Mouse (Mus musculus) megakaryocyte, embryonic 14.5 days (primary cell): ENCODE data around the gene Wnt7a. TPM values are rescaled to one million over a fixed set of nuclear protein-coding genes. Genes with fewer than 3 reads are reported as not detected.

ENCODE experiments used
- H3K27me3 ChIP-seq: replicated peaks from 2 replicates; pipeline ENCODE3; 2012; ENCODE audit warnings: inconsistent platforms
- H3K36me3 ChIP-seq: replicated peaks from 2 replicates; pipeline ENCODE3; 2012; ENCODE audit warnings: low read length, inconsistent platforms, mixed read lengths
- H3K4me1 ChIP-seq: 2 replicates; pipeline ENCODE4 v1.6.1; 2012; ENCODE audit warnings: inconsistent platforms
- H3K4me3 ChIP-seq: replicated peaks from 2 replicates; pipeline ENCODE3; 2012; ENCODE audit warnings: moderate library complexity, mild to moderate bottlenecking, inconsistent platforms
- H3K9me3 ChIP-seq: 2 replicates; pipeline ENCODE4 v1.6.1; 2012; ENCODE audit warnings: inconsistent platforms
- FLI1 ChIP-seq: IDR thresholded peaks from 2 replicates; pipeline ENCODE4 v1.6.1; 2012; ENCODE audit warnings: low read length, inconsistent platforms, mixed read lengths
- GATA1 ChIP-seq: IDR thresholded peaks from 3 replicates; pipeline ENCODE4 v1.6.1; 2012; ENCODE audit warnings: mixed read lengths, low read length, inconsistent platforms, borderline replicate concordance
- polyA plus RNA-seq: library from polyadenylated mRNA; stranded (reverse); fragments of >175 nt; gene quantifications from 2 replicates; pipeline ENCODE4 v1.2.3, GENCODE M21; 2012; ENCODE audit warnings: low replicate concordance; ENCODE audit not compliant: insufficient read depth

The Wnt7a gene
- polyA plus RNA-seq, 1 experiment = not detected

DNA sequence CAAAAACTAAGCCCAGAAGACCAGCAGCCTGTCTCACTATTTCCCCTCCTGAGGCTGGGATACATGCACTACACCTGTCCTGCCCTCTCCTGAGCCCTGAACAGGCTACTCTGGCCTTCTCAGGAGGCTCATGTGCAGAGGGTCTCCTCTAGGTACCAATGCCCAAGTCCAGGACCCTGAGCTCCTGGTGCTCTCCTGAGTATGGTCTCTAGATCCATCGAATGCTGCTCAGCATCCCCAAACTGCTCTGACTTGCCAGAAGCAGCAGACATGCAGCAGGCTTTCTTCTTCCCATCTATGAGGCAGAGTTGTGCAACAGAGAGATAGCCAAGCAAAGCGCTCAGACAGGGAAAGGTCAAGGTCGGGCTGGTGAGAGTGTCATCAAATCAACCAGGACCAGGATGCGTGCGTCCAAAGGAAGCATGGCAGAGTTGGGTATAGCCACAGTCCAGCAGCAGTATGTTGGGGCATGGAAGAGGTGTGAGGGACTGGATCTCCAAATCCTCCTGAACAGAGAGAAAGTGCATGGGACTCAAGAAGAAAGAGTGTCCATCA lies 6.2 kb upstream of the Wnt7a start:
- no peaks in the 10 kb centered on the region for H3K4me1 ChIP-seq
- TF ChIP-seq GATA1 (no peak), FLI1 (no peak)
- H3K36me3 ChIP-seq = no peaks in the 10 kb centered on the region
- no peaks in the 10 kb centered on the region for H3K9me3 ChIP-seq
- H3K4me3 ChIP-seq = no peak overlapping the region
- H3K27me3 ChIP-seq = peaks cover 69% of the 10 kb centered on the region

- H3K4me3 ChIP-seq = no peak overlapping the region
- no peaks in the 10 kb centered on the region for H3K9me3 ChIP-seq
- peaks cover 72% of the 10 kb centered on the region for H3K27me3 ChIP-seq
- TF ChIP-seq GATA1 (no peak), FLI1 (no peak)
- H3K36me3 ChIP-seq = no peaks in the 10 kb centered on the region
- H3K4me1 ChIP-seq = peaks cover 8% of the 10 kb centered on the region
Measured at GRCm38 (mm10) chr6:91416146-91416545, 5.0 kb upstream of the Wnt7a start.

DNA sequence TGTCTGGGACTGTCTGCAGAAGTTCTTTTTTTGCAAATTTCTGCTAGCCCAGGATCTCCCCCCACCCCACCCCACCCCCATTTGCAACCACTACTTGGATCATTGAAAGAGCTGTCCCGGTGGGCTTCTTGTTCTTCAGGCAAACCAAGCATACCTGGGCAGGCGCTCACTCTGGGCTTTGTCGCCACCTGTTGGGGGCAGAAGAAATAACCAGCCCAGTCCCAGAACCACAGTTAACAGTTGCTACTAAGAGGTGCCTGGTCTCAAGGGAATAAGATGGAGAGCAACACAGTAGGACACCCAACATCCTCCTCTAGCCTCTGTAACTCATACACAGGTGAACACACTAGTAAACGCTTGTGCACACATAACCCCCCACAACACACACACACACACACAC lies 3.7 kb upstream of the Wnt7a start:
- Histone ChIP-seq H3K36me3 (no peaks in the 10 kb centered on the region), H3K4me1 (peaks cover 15% of the 10 kb centered on the region), H3K27me3 (peaks cover 80% of the 10 kb centered on the region), H3K9me3 (no peaks in the 10 kb centered on the region), H3K4me3 (no peak overlapping the region)
- TF ChIP-seq FLI1 (no peak), GATA1 (no peak)

DNA sequence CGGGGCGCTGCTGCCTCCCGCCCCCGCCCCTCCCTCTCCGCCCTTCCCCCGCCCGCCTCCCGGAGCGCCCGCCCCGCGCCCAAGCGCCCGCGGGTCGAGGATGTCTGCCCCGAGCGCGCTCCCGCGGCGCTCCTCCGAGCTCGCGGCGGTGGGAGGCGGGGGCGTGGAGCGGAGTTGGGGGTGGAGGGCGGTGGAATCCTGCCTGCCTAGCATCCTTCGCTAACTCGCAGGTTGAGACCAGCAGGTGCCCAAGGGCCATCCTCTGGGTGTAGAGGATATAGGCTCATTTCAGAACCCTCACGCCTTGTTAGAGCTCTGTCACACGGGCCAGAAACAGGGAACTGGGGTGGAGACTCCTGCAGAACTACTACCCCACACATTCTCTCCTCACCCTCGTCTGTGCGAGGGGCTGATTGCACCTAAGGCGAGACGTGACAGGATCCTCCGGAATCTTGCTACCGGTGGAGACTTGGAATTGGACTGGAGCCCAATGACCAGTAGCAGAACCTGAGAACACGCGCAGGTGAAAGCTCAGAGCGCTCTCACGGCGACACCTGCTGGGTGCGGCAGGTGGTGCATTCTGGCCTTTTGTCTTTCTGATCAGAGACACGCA lies 312 bp upstream of the Wnt7a start:
- H3K9me3 ChIP-seq = no peaks in the 10 kb centered on the region
- H3K27me3 ChIP-seq = peaks cover 93% of the 10 kb centered on the region
- TF ChIP-seq GATA1 (no peak), FLI1 (no peak)
- no peaks in the 10 kb centered on the region for H3K36me3 ChIP-seq
- H3K4me3 ChIP-seq = peak overlapping the region; percentile 81
- H3K4me1 ChIP-seq = peaks cover 20% of the 10 kb centered on the region

- Histone ChIP-seq H3K9me3 (no peaks in the 10 kb centered on the region), H3K27me3 (peaks cover 93% of the 10 kb centered on the region), H3K36me3 (no peaks in the 10 kb centered on the region), H3K4me3 (no peak overlapping the region), H3K4me1 (peaks cover 20% of the 10 kb centered on the region)
- TF ChIP-seq FLI1 (no peak), GATA1 (no peak)
Measured at GRCm38 (mm10) chr6:91410168-91410780, 889 bp downstream of the Wnt7a start.

DNA sequence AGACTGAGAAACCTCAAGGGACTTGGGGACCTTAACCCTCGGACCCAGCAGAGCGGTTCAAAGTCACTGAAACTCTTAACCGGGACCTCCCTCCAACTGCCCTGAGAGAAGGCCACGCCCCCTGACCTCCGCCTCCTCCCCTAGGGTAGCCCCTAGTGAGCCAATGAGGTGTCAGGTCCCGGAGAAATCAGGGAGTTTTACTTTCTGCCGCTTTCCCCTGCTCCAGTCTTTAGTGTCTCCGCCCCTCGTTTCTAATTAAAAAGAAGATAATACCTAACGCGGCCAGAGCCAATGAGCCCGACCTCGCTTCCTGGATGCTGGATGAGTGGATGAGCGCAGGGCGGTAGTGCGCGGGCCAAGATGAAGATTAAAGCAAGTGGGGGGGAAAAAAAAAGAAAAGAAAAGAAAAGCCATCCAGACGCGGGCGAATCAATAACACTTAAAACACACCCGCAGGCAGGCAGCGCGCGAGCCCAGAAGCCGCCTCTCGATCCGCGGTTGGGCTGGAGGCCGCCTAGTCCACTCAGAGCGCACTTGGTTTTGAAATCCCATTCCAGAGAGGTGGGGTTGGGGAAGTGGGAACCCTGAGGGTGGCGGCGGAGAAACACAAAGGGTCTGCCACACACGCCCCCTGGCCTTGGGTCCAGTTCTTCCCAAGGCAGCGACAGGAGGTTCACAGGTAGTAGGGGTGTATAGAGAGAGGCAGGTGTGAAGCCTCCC lies 1.6 kb downstream of the Wnt7a start:
- H3K9me3 ChIP-seq = no peaks in the 10 kb centered on the region
- no peak for TF ChIP-seq GATA1
- TF ChIP-seq FLI1 = no peak
- H3K36me3 ChIP-seq = no peaks in the 10 kb centered on the region
- H3K4me1 ChIP-seq = peaks cover 20% of the 10 kb centered on the region
- no peak overlapping the region for H3K4me3 ChIP-seq
- peaks cover 99% of the 10 kb centered on the region for H3K27me3 ChIP-seq

DNA sequence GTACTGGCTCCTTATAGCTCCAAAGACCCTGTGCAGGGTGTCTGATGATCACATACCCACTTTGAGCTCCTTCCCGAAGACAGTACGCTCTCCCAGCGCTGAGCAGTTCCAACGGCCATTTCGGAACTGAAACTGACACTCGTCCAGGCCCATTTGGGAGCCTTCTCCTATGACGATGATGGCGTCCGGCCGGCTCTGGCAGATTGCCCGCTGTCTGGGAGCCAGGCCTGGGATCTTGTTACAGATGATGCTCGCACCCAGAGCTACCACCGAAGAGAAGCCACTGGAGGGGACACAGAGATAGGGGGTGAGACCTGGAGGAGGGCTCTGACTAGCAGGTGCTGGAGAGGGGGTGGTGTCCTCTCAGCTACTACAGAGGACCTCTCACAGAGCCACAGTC lies 2.5 kb downstream of the Wnt7a start:
- H3K27me3 ChIP-seq = peaks cover 100% of the 10 kb centered on the region
- no peaks in the 10 kb centered on the region for H3K9me3 ChIP-seq
- H3K4me3 ChIP-seq = no peak overlapping the region
- TF ChIP-seq FLI1 (no peak), GATA1 (no peak)
- H3K4me1 ChIP-seq = peaks cover 20% of the 10 kb centered on the region
- no peaks in the 10 kb centered on the region for H3K36me3 ChIP-seq

- Histone ChIP-seq H3K4me1 (peaks cover 11% of the 10 kb centered on the region), H3K9me3 (no peaks in the 10 kb centered on the region), H3K4me3 (no peak overlapping the region), H3K36me3 (no peaks in the 10 kb centered on the region), H3K27me3 (peaks cover 91% of the 10 kb centered on the region)
- TF ChIP-seq GATA1 = no peak
- TF ChIP-seq FLI1 = no peak
Measured at GRCm38 (mm10) chr6:91401591-91401990, 9.6 kb downstream of the Wnt7a start.

DNA sequence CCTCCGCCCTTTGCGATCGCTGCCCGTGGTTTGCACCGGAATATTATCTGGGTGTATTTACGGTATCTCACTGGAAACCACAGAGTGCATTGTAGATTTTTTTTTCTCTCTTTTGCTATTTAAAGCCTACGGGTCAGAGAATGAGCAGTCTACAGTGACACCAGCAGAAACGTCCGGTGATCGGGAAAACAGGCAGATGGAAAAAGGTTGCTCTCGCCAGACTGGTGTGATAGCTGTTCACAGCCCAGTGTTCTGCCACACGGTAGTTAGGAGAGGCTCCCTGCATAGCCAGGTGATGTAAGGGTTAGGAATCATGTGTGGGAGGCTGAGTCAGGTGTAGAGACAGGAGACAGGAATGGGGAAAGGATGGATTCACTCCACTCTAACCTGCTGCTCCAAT lies 10.6 kb downstream of the Wnt7a start:
- H3K4me3 ChIP-seq = peak overlapping the region; percentile 0
- no peaks in the 10 kb centered on the region for H3K9me3 ChIP-seq
- H3K36me3 ChIP-seq = no peaks in the 10 kb centered on the region
- no peak for TF ChIP-seq FLI1
- TF ChIP-seq GATA1 = no peak
- peaks cover 91% of the 10 kb centered on the region for H3K27me3 ChIP-seq
- H3K4me1 ChIP-seq = peaks cover 11% of the 10 kb centered on the region
